Mouse (Mus musculus): ENCODE results near the gene Prr3. TPM values are rescaled to one million over a fixed set of nuclear protein-coding genes. Genes with fewer than 3 reads are reported as not detected.
"Not testable (repeated sequence)": the region's sequence is repeated elsewhere in the genome, so short reads cannot be mapped to it uniquely, and the experiment has no call there.

Prr3 gene
- total RNA-seq (2021) = 10 to 100 TPM; 64.3 to 66.3 TPM

- intact Hi-C loops (cut with DNase I) = no loop called here
- DNase-seq (ENCODE audit: extremely low spot score in 1 of 2, low spot score in 2 of 2) = peak; percentile 89 to 94
Observed at GRCm38 (mm10) chr17:35979401-35980362, at the start of gene Prr3, which contains the start of gene Gnl1. Prr3 (minus strand) TSS chr17:35980236. Gnl1 (plus strand) TSS chr17:35979851.

- DNase-seq (ENCODE audit: extremely low spot score in 1 of 2, low spot score in 2 of 2) = no peak
- intact Hi-C loops (cut with DNase I) = no loop called here
Observed at GRCm38 (mm10) chr17:36028879-36029619, 49.0 kb upstream of the Prr3 start.

GRCm38 (mm10) chr17:36027663-36028062 lies 47.6 kb upstream of the Prr3 start:
- intact Hi-C loops (cut with DNase I) = no loop called here
- no peak for DNase-seq (ENCODE audit: extremely low spot score in 1 of 2, low spot score in 2 of 2)

- intact Hi-C loops (cut with DNase I) = no loop called here
- no peak for DNase-seq (ENCODE audit: extremely low spot score in 1 of 2, low spot score in 2 of 2)
Observed at GRCm38 (mm10) chr17:36025901-36026300, 45.9 kb upstream of the Prr3 start.

- no peak for DNase-seq (ENCODE audit: extremely low spot score in 1 of 2, low spot score in 2 of 2)
- intact Hi-C loops (cut with DNase I) = no loop called here
Observed at GRCm38 (mm10) chr17:36025197-36025596, 45.2 kb upstream of the Prr3 start.

GRCm38 (mm10) chr17:36023710-36024654 lies 43.9 kb upstream of the Prr3 start:
- DNase-seq (ENCODE audit: extremely low spot score in 1 of 2, low spot score in 2 of 2) = no peak
- intact Hi-C loops (cut with DNase I) = no loop called here

GRCm38 (mm10) chr17:36022922-36023321 lies 42.9 kb upstream of the Prr3 start:
- intact Hi-C loops (cut with DNase I) = no loop called here

GRCm38 (mm10) chr17:36022098-36022497 lies 42.1 kb upstream of the Prr3 start:
- intact Hi-C loops (cut with DNase I) = no loop called here
- DNase-seq (ENCODE audit: extremely low spot score in 1 of 2, low spot score in 2 of 2) = no peak

More at GRCm38 (mm10) chr17:36022922-36023321, 42.9 kb upstream of the Prr3 start:
- DNase-seq (ENCODE audit: extremely low spot score in 1 of 2, low spot score in 2 of 2) = no peak

- intact Hi-C loops (cut with DNase I) = no loop called here
- DNase-seq (ENCODE audit: extremely low spot score in 1 of 2, low spot score in 2 of 2) = no peak
Observed at GRCm38 (mm10) chr17:36021309-36021708, 41.3 kb upstream of the Prr3 start.

- intact Hi-C loops (cut with DNase I) = no loop called here
- DNase-seq (ENCODE audit: extremely low spot score in 1 of 2, low spot score in 2 of 2) = peak in 1 of 2 experiments; percentile 83
Observed at GRCm38 (mm10) chr17:36020191-36021073, 40.4 kb upstream of the Prr3 start, which contains the start of gene H2-T24. H2-T24 (minus strand) TSS chr17:36020560.

GRCm38 (mm10) chr17:36019519-36019918 lies 39.5 kb upstream of the Prr3 start:
- intact Hi-C loops (cut with DNase I) = no loop called here

GRCm38 (mm10) chr17:36018979-36019378 lies 38.9 kb upstream of the Prr3 start:
- DNase-seq (ENCODE audit: extremely low spot score in 1 of 2, low spot score in 2 of 2) = no peak
- intact Hi-C loops (cut with DNase I) = no loop called here

More at GRCm38 (mm10) chr17:36019519-36019918, 39.5 kb upstream of the Prr3 start:
- no peak for DNase-seq (ENCODE audit: extremely low spot score in 1 of 2, low spot score in 2 of 2)

- no peak for DNase-seq (ENCODE audit: extremely low spot score in 1 of 2, low spot score in 2 of 2)
- intact Hi-C loops (cut with DNase I) = no loop called here
Observed at GRCm38 (mm10) chr17:36017046-36017445, 37.0 kb upstream of the Prr3 start.

- no peak for DNase-seq (ENCODE audit: extremely low spot score in 1 of 2, low spot score in 2 of 2)
- intact Hi-C loops (cut with DNase I) = no loop called here
Observed at GRCm38 (mm10) chr17:36014977-36015376, 34.9 kb upstream of the Prr3 start.

- intact Hi-C loops (cut with DNase I) = not testable (repeated sequence)
Observed at GRCm38 (mm10) chr17:36004409-36004808, 24.4 kb upstream of the Prr3 start.

GRCm38 (mm10) chr17:36003331-36003730 lies 23.3 kb upstream of the Prr3 start:
- DNase-seq (ENCODE audit: extremely low spot score in 1 of 2, low spot score in 2 of 2) = no peak
- intact Hi-C loops (cut with DNase I) = no loop called here

More at GRCm38 (mm10) chr17:36004409-36004808, 24.4 kb upstream of the Prr3 start:
- DNase-seq (ENCODE audit: extremely low spot score in 1 of 2, low spot score in 2 of 2) = not testable (repeated sequence)

GRCm38 (mm10) chr17:36001966-36002365 lies 21.9 kb upstream of the Prr3 start:
- no peak for DNase-seq (ENCODE audit: extremely low spot score in 1 of 2, low spot score in 2 of 2)

More at GRCm38 (mm10) chr17:36001966-36002365, 21.9 kb upstream of the Prr3 start:
- intact Hi-C loops (cut with DNase I) = no loop called here

Data from left cerebral cortex, postnatal 10 days (tissue).